Mouse (Mus musculus): ENCODE data around the gene Vmn1r139.
"Not testable (repeated sequence)": the region's sequence is repeated elsewhere in the genome, so short reads cannot be mapped to it uniquely, and the experiment has no call there.

Gene Vmn1r139

GRCm38 (mm10) chr7:22068757-22069156 lies at the start of gene Vmn1r139:
TSS of gene Vmn1r139 (plus strand) at chr7:22069057.
- DNase-seq (ENCODE audit: low spot score), result not testable (repeated sequence)

DNA sequence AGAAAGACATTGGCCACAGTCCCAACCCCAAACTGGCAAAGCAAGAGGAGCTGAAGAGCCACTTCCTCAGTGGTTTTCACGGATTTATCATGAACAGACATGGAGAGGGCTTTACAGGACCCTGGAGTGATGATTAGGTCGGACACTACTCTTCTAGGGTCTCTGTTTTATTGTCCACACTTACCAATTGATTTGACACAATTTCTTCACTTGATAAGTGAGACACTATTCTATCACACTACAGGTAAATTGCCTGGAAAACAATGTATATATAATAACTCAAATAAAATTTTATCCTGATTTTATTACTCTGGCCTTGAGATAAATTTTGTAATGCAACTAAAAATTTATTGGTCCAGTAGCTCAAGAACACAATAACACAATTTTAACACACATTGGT lies 40.1 kb upstream of the Vmn1r139 start, which contains the start of gene Vmn1r138:
Gene Vmn1r138, minus strand, starts transcription at position 101 of the 400 bp plus-strand sequence.
- DNase-seq (ENCODE audit: low spot score), result not testable (repeated sequence)

GRCm38 (mm10) chr7:22056205-22056604 lies 12.7 kb upstream of the Vmn1r139 start, which contains the start of gene Gm6176:
TSS of gene Gm6176 (minus strand) at chr7:22056305.
- not testable (repeated sequence) for DNase-seq (ENCODE audit: low spot score)

DNA sequence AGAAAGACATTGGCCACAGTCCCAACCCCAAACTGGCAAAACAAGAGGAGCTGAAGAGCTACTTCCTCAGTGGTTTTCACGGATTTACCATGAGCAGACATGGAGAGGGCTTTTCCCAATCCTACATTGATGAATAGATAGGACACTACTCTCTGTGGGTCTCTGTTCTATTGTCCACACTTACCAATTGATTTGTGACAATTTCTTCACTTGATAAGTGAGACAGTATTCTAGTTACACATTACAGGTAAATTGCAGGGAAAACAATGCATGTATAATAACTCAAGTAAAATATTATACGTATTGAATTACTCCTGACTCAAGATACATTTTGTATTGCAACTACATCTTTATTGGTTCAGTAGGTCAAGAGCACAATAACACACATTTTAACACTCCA lies 49.3 kb downstream of the Vmn1r139 start, which contains the start of gene Gm16451:
Gene Gm16451, minus strand, starts transcription at position 101 of the 400 bp plus-strand sequence.
- DNase-seq (ENCODE audit: low spot score), result not testable (repeated sequence)

DNA sequence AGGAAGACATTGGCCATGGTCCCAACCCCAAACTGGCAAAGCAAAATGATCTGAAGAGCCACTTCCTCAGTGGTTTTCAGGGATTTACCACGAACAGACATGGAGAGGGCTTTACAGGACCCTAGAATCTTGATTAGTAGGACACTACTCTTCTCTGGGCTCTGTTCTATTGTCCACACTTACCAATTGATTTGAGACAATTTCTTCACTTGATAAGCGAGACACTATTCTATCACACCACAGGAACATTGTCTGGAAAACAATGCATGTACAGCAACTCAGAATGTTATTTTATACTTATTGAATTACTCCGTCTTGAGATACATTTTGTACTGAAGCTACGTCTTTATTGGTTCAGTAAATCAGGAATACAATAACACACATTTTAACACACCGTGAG lies 65.8 kb downstream of the Vmn1r139 start, which contains the start of gene Gm10666:
Gene Gm10666, minus strand, starts transcription at position 101 of the 400 bp plus-strand sequence.
- DNase-seq (ENCODE audit: low spot score), result not testable (repeated sequence)

Measured in urinary bladder, postnatal 10 days (tissue).